Mouse (Mus musculus) forebrain, embryonic 10.5 days (tissue): Measurements from ENCODE around the gene Ptprk. TPM values are rescaled to one million over a fixed set of nuclear protein-coding genes. Genes with fewer than 3 reads are reported as not detected.

Experiments
- DNase-seq: peaks from one replicate; pipeline ENCODE4 v3.0.0-alpha.2; 2017; ENCODE audit warnings: low spot score; ENCODE audit errors: extremely low spot score
- H3K27ac ChIP-seq: fragments of 300-500 bp; sonication (generic); 2 replicates; pipeline ENCODE4 v1.5.1; 2016; ENCODE audit warnings: mild to moderate bottlenecking
- H3K27me3 ChIP-seq: fragments of 300-500 bp; sonication (generic); 2 replicates; pipeline ENCODE4 v1.6.1; 2016; ENCODE audit warnings: mild to moderate bottlenecking; ENCODE audit not compliant: poor library complexity, severe bottlenecking
- H3K36me3 ChIP-seq: fragments of 300-500 bp; sonication (generic); replicated peaks from 2 replicates; pipeline ENCODE4 v1.6.1; 2016; ENCODE audit warnings: mild to moderate bottlenecking, moderate library complexity
- H3K4me1 ChIP-seq: fragments of 300-500 bp; sonication (generic); 2 replicates; pipeline ENCODE4 v1.6.1; 2016
- H3K4me3 ChIP-seq: fragments of 300-500 bp; sonication (generic); 2 replicates; pipeline ENCODE4 v1.5.1; 2016; ENCODE audit warnings: mild to moderate bottlenecking, moderate library complexity
- H3K9me3 ChIP-seq: fragments of 300-500 bp; sonication (generic); 2 replicates; pipeline ENCODE4 v1.6.1; 2016; ENCODE audit warnings: mild to moderate bottlenecking, moderate library complexity
- WGBS: fragments of 180-500 bp; shearing (Covaris S2); methylation state at CpG from one replicate; pipeline ENCODE4 v1.1.7; 2016; 5-methylcytosine and 5-hydroxymethylcytosine counted together
- polyA plus RNA-seq: library from polyadenylated mRNA; unstranded; fragments of >200 nt; fragmentation: Nextera tagmentation; extraction: Ambion mirVana; gene quantifications from 2 replicates; pipeline ENCODE4 v1.2.1, GENCODE M21; 2016

The Ptprk gene
- polyA plus RNA-seq, 1 experiment from 2014 or later: 37.3 TPM

- no peaks in the 10 kb centered on the region; the same call in 1 of the 2 replicates for H3K36me3 ChIP-seq
- H3K27ac ChIP-seq: no peak overlapping the region
- no peaks in the 10 kb centered on the region for H3K4me1 ChIP-seq
- no peaks in the 10 kb centered on the region for H3K27me3 ChIP-seq
- no peak overlapping the region for H3K4me3 ChIP-seq
- WGBS: 97% methylated on average over 1 of the region's 1 CpGs
- no peaks in the 10 kb centered on the region for H3K9me3 ChIP-seq
- no peak for DNase-seq
Measured at GRCm38 (mm10) chr10:28166610-28167009, 92.0 kb downstream of the Ptprk start.

GRCm38 (mm10) chr10:28167097-28167496 lies 92.5 kb downstream of the Ptprk start:
- H3K4me1 ChIP-seq: no peaks in the 10 kb centered on the region
- H3K36me3 ChIP-seq: no peaks in the 10 kb centered on the region; the same call in 1 of the 2 replicates
- WGBS: 74% methylated on average over 2 of the region's 2 CpGs
- H3K27me3 ChIP-seq: no peaks in the 10 kb centered on the region
- no peak overlapping the region for H3K27ac ChIP-seq
- H3K4me3 ChIP-seq: no peak overlapping the region
- no peak for DNase-seq
- no peaks in the 10 kb centered on the region for H3K9me3 ChIP-seq

- Histone ChIP-seq H3K36me3 (no peaks in the 10 kb centered on the region; the same call in 1 of the 2 replicates), H3K4me3 (no peak overlapping the region), H3K9me3 (no peaks in the 10 kb centered on the region), H3K27me3 (no peaks in the 10 kb centered on the region), H3K4me1 (no peaks in the 10 kb centered on the region), H3K27ac (no peak overlapping the region)
- WGBS: 92% methylated on average over 1 of the region's 1 CpGs
- no peak for DNase-seq
Measured at GRCm38 (mm10) chr10:28171196-28171595, 96.6 kb downstream of the Ptprk start.

GRCm38 (mm10) chr10:28178876-28179275 lies 104.3 kb downstream of the Ptprk start:
- Histone ChIP-seq H3K27me3 (no peaks in the 10 kb centered on the region), H3K36me3 (no peaks in the 10 kb centered on the region), H3K9me3 (no peaks in the 10 kb centered on the region), H3K4me1 (peaks cover 7% of the 10 kb centered on the region; the same call in 1 of the 2 replicates), H3K4me3 (no peak overlapping the region), H3K27ac (no peak overlapping the region)
- WGBS: 81% methylated on average over 4 of the region's 4 CpGs
- no peak for DNase-seq

GRCm38 (mm10) chr10:28182081-28182480 lies 107.5 kb downstream of the Ptprk start:
- 95% methylated on average over 3 of the region's 3 CpGs for WGBS
- peaks cover 10% of the 10 kb centered on the region for H3K4me1 ChIP-seq
- H3K4me3 ChIP-seq: no peak overlapping the region
- no peak for DNase-seq
- no peaks in the 10 kb centered on the region for H3K9me3 ChIP-seq
- H3K27me3 ChIP-seq: no peaks in the 10 kb centered on the region
- H3K27ac ChIP-seq: no peak overlapping the region
- H3K36me3 ChIP-seq: no peaks in the 10 kb centered on the region

- 84% methylated on average over 6 of the region's 6 CpGs for WGBS
- no peak for DNase-seq
- peaks cover 3% of the 10 kb centered on the region; the same call in 1 of the 2 replicates for H3K4me1 ChIP-seq
- H3K9me3 ChIP-seq: no peaks in the 10 kb centered on the region
- no peaks in the 10 kb centered on the region for H3K27me3 ChIP-seq
- no peak overlapping the region for H3K27ac ChIP-seq
- no peaks in the 10 kb centered on the region for H3K36me3 ChIP-seq
- H3K4me3 ChIP-seq: no peak overlapping the region
Measured at GRCm38 (mm10) chr10:28184675-28185074, 110.1 kb downstream of the Ptprk start.

GRCm38 (mm10) chr10:28185326-28185725 lies 110.7 kb downstream of the Ptprk start:
- DNase-seq: no peak
- H3K4me1 ChIP-seq: peaks cover 3% of the 10 kb centered on the region; the same call in 1 of the 2 replicates
- WGBS: 69% methylated on average over 4 of the region's 4 CpGs
- no peak overlapping the region for H3K27ac ChIP-seq
- H3K27me3 ChIP-seq: no peaks in the 10 kb centered on the region
- no peaks in the 10 kb centered on the region for H3K9me3 ChIP-seq
- no peak overlapping the region for H3K4me3 ChIP-seq
- H3K36me3 ChIP-seq: no peaks in the 10 kb centered on the region

- no peaks in the 10 kb centered on the region for H3K27me3 ChIP-seq
- WGBS: 74% methylated on average over 4 of the region's 4 CpGs
- no peak overlapping the region for H3K4me3 ChIP-seq
- H3K9me3 ChIP-seq: no peaks in the 10 kb centered on the region
- H3K36me3 ChIP-seq: no peaks in the 10 kb centered on the region
- no peak overlapping the region for H3K27ac ChIP-seq
- peaks cover 3% of the 10 kb centered on the region; the same call in 1 of the 2 replicates for H3K4me1 ChIP-seq
- no peak for DNase-seq
Measured at GRCm38 (mm10) chr10:28186018-28186800, 111.6 kb downstream of the Ptprk start.

- Histone ChIP-seq H3K4me1 (no peaks in the 10 kb centered on the region), H3K27me3 (no peaks in the 10 kb centered on the region), H3K9me3 (no peaks in the 10 kb centered on the region), H3K4me3 (no peak overlapping the region), H3K27ac (no peak overlapping the region), H3K36me3 (no peaks in the 10 kb centered on the region)
- WGBS: 95% methylated on average over 5 of the region's 5 CpGs
- DNase-seq: no peak
Measured at GRCm38 (mm10) chr10:28191440-28191839, 116.8 kb downstream of the Ptprk start.

- H3K4me1 ChIP-seq: no peaks in the 10 kb centered on the region
- WGBS: 91% methylated on average over 5 of the region's 5 CpGs
- no peaks in the 10 kb centered on the region for H3K36me3 ChIP-seq
- no peaks in the 10 kb centered on the region for H3K9me3 ChIP-seq
- no peak overlapping the region for H3K27ac ChIP-seq
- H3K27me3 ChIP-seq: no peaks in the 10 kb centered on the region
- DNase-seq: no peak
- no peak overlapping the region for H3K4me3 ChIP-seq
Measured at GRCm38 (mm10) chr10:28193630-28194029, 119.0 kb downstream of the Ptprk start.

- Histone ChIP-seq H3K4me1 (no peaks in the 10 kb centered on the region), H3K36me3 (no peaks in the 10 kb centered on the region), H3K9me3 (no peaks in the 10 kb centered on the region), H3K4me3 (no peak overlapping the region), H3K27me3 (no peaks in the 10 kb centered on the region), H3K27ac (no peak overlapping the region)
- 91% methylated on average over 3 of the region's 3 CpGs for WGBS
- no peak for DNase-seq
Measured at GRCm38 (mm10) chr10:28200609-28201008, 126.0 kb downstream of the Ptprk start.

- Histone ChIP-seq H3K27ac (no peak overlapping the region), H3K4me1 (no peaks in the 10 kb centered on the region), H3K4me3 (no peak overlapping the region), H3K27me3 (no peaks in the 10 kb centered on the region), H3K36me3 (no peaks in the 10 kb centered on the region), H3K9me3 (no peaks in the 10 kb centered on the region)
- DNase-seq: no peak
Measured at GRCm38 (mm10) chr10:28209394-28209793, 134.8 kb downstream of the Ptprk start.

GRCm38 (mm10) chr10:28212083-28212482 lies 137.5 kb downstream of the Ptprk start:
- no peaks in the 10 kb centered on the region for H3K4me1 ChIP-seq
- H3K27ac ChIP-seq: no peak overlapping the region
- 75% methylated on average over 1 of the region's 1 CpGs for WGBS
- no peak for DNase-seq
- H3K4me3 ChIP-seq: no peak overlapping the region
- no peaks in the 10 kb centered on the region for H3K36me3 ChIP-seq
- H3K9me3 ChIP-seq: no peaks in the 10 kb centered on the region
- no peaks in the 10 kb centered on the region for H3K27me3 ChIP-seq
